ENCODE assay signal across 11 mouse cellular contexts in the genomic region with DNA sequence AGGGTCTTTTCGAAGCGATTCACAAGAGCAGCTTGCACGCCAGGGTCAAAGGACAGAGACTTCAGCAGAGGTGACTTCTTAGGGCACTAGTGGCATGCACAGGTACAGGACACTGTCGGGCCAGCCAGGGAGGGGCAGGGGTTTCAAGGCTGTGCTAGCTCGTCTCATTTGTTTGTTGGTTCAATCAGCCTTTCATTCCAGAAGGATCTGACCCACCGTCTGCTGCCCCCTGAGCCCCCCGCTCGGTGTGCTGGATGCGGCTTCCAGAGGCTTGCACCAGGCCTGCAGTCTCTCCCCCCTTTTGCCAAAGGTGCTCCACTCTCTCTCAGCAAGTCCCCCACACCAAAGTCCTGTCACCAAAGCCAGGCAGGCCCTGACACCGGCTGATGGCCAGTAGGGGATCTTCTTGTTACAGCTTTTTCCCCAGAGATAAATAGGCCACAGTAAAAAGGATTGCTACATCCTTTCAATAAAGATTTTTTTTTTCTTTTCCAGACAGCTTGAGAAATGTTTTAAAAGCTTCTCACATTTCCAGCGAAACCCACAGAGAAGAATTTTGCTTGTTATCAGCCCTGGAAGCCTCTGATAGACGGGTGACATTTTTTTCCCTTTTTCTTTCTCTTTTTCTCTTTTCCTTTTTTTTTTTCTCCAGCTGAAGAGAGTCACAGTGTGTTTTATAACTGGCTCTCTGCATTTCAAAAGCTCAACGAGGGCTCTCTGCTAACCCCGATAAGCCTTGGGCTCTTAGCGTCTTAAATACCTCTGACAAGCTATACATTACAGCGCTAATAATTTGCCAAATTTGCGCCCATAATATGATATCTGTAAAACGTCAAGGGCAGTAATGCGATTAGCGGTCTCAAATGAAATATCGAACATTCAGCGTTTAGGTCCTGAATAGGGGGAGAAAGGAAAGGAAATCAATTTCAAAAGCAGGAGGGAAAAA.
DNase-seq lines count a peak whose midpoint lies in the region; ATAC-seq lines count a peak whose summit lies in the region.
"Had no signal": no experiment of that assay in that cellular context is flagged by ENCODE, and none has a peak within 500 bp of the region (broad histone marks: within the 10 kb centered on the region; RNA-seq: fewer than 3 reads in every experiment).

No protein-coding gene starts in this region.

- H3K4me2 ChIP-seq in liver, embryonic 11.5 days: peak overlapping the region; percentile 46
- peak overlapping the region; percentile 35 for H3K4me2 ChIP-seq in intestine, embryonic 15.5 days (replicated peaks)
- peak overlapping the region; percentile 37 for H3K4me2 ChIP-seq in neural tube, embryonic 12.5 days (replicated peaks)

- no peak overlapping the region for H3K27ac ChIP-seq in liver, embryonic 11.5 days (ENCODE audit: low read depth, low read length)
- H3K27ac ChIP-seq in intestine, embryonic 15.5 days: no peak overlapping the region
- H3K27ac ChIP-seq in neural tube, embryonic 12.5 days: no peak overlapping the region; the same call in 1 of the 2 replicates

- 34% methylated on average over 22 of the region's 22 CpGs for WGBS in liver, embryonic 11.5 days
- 36% methylated on average over 22 of the region's 22 CpGs for WGBS in intestine, embryonic 15.5 days
- WGBS in neural tube, embryonic 12.5 days: 17% methylated on average over 22 of the region's 22 CpGs

- H3K9ac ChIP-seq in liver, embryonic 11.5 days (ENCODE audit: low read depth, low read length): no peak overlapping the region
- H3K9ac ChIP-seq in intestine, embryonic 15.5 days: no peak overlapping the region
- no peak overlapping the region for H3K9ac ChIP-seq in neural tube, embryonic 12.5 days

- H3K4me3 ChIP-seq in liver, embryonic 11.5 days (ENCODE audit: low read depth, low read length): no peak overlapping the region
- H3K4me3 ChIP-seq in intestine, embryonic 15.5 days (replicated peaks): no peak overlapping the region
- no peak overlapping the region for H3K4me3 ChIP-seq in neural tube, embryonic 12.5 days
- H3K4me3 ChIP-seq: erythroblast, embryonic 14.5 days; megakaryocyte, embryonic 14.5 days had no signal

- no peak for ATAC-seq in liver, embryonic 11.5 days (replicated peaks; ENCODE audit: low FRiP score)
- ATAC-seq in erythroid progenitor cell, adult 5-6 weeks (replicated peaks; ENCODE audit: low FRiP score, poor library complexity, severe bottlenecking): peak; percentile 54
- ATAC-seq in intestine, embryonic 15.5 days: no peak
- ATAC-seq in neural tube, embryonic 12.5 days (ENCODE audit: low FRiP score, low read depth): no peak

- H3K27me3 ChIP-seq in liver, embryonic 11.5 days (replicated peaks; ENCODE audit: control insufficient read depth, insufficient read depth, low read length): 0 out of 2 replicates have a peak, but pooled peaks cover 5% of the 10 kb centered on the region
- peaks cover 3% of the 10 kb centered on the region for H3K27me3 ChIP-seq in intestine, embryonic 15.5 days (replicated peaks)
- peaks cover 79% of the 10 kb centered on the region for H3K27me3 ChIP-seq in neural tube, embryonic 12.5 days (replicated peaks)

- DNase-seq in liver, embryonic 11.5 days (ENCODE audit: low spot score): no peak
- DNase-seq in liver: no peak
- DNase-seq in thymus, postnatal 36 days: no peak
- DNase-seq in frontal cortex, postnatal 25 days (ENCODE audit: low spot score in 2 of 2): no peak
- DNase-seq: kidney, adult 9 months; right cerebral cortex, postnatal 4 days had no signal

- H3K36me3 ChIP-seq in liver, embryonic 11.5 days (ENCODE audit: control insufficient read depth, insufficient read depth, low read length): no peaks in the 10 kb centered on the region
- no peaks in the 10 kb centered on the region for H3K36me3 ChIP-seq in intestine, embryonic 15.5 days
- no peaks in the 10 kb centered on the region for H3K36me3 ChIP-seq in neural tube, embryonic 12.5 days

- no peaks in the 10 kb centered on the region for H3K9me3 ChIP-seq in liver, embryonic 11.5 days (ENCODE audit: control insufficient read depth, low read length)
- no peaks in the 10 kb centered on the region for H3K9me3 ChIP-seq in intestine, embryonic 15.5 days
- H3K9me3 ChIP-seq in neural tube, embryonic 12.5 days: no peaks in the 10 kb centered on the region
- H3K9me3 ChIP-seq: megakaryocyte, embryonic 14.5 days had no signal

- H3K4me1 ChIP-seq in liver, embryonic 11.5 days (replicated peaks; ENCODE audit: control insufficient read depth, insufficient read depth, low read length): peaks cover 19% of the 10 kb centered on the region
- H3K4me1 ChIP-seq in intestine, embryonic 15.5 days (replicated peaks): peaks cover 4% of the 10 kb centered on the region
- peaks cover 23% of the 10 kb centered on the region for H3K4me1 ChIP-seq in neural tube, embryonic 12.5 days
